Mouse (Mus musculus): ENCODE results near the gene Abhd12.

DNA sequence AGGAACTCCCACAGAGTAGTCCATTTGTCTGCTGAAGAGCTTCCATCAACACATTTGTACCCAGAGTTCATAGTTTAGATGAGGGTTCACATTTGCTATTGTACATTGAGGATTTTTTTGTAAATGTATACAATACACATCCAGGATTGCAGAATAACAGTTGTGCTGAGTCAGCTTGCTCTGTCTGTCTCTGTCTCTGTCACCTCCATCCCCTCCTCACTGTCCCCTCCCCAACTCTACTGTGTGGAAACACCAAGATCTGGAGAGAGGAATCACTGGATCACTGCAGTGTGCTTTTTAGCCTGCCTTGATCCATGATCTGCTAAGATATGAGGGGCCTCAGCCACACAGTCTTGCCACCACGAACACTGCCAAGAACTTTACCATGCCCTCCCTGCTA lies 18.7 kb downstream of the Abhd12 start:
- no peak for TF ChIP-seq CTCF (IDR thresholded peaks at IDR 0.05; ENCODE audit: insufficient read depth, low read length)
- TF ChIP-seq POLR2A (IDR thresholded peaks at IDR 0.05; ENCODE audit: borderline replicate concordance, extremely low read depth, low read depth, low read length), result no peak

All from lung, adult 2 months (tissue).